Mouse (Mus musculus) G1E (cell line): ENCODE data around the gene Slc27a3. TPM values are rescaled to one million over a fixed set of nuclear protein-coding genes. Genes with fewer than 3 reads are reported as not detected.

Experiments used
- ATAC-seq: 2 replicates; pipeline ENCODE4 v1.8.0; 2016; ENCODE audit warnings: mild to moderate bottlenecking; ENCODE audit not compliant: insufficient number of reproducible peaks, poor library complexity, low FRiP score, severe bottlenecking; ENCODE audit errors: extremely low read depth
- DNase-seq: peaks from one replicate; pipeline ENCODE4 v3.0.0; 2012; ENCODE audit warnings: low spot score
- H3K27me3 ChIP-seq: 2 replicates; pipeline ENCODE4 v1.6.1; 2012; ENCODE audit warnings: mild to moderate bottlenecking, low read length, inconsistent platforms; ENCODE audit not compliant: insufficient read depth
- H3K36me3 ChIP-seq: replicated peaks from 2 replicates; pipeline ENCODE3; 2012; ENCODE audit warnings: mild to moderate bottlenecking, inconsistent platforms
- H3K4me1 ChIP-seq: 2 replicates; pipeline ENCODE4 v1.6.1; 2012; ENCODE audit warnings: low read depth, low read length, inconsistent platforms, mixed read lengths; ENCODE audit not compliant: insufficient read depth
- H3K4me3 ChIP-seq: 2 replicates; pipeline ENCODE4 v1.5.1; 2012; ENCODE audit warnings: low read depth, mild to moderate bottlenecking, inconsistent platforms, low read length, moderate library complexity, mixed read lengths
- H3K9me3 ChIP-seq: replicated peaks from 2 replicates; pipeline ENCODE4 v1.6.1; 2012; ENCODE audit warnings: inconsistent platforms
- CTCF ChIP-seq: IDR thresholded peaks from 2 replicates; pipeline ENCODE4 v1.5.1; 2012; ENCODE audit warnings: low read depth, low read length, inconsistent platforms, mixed read lengths
- GATA1 ChIP-seq: IDR thresholded peaks from 2 replicates; pipeline ENCODE4 v1.6.1; 2012; ENCODE audit warnings: borderline replicate concordance, low read length, inconsistent platforms, mixed read lengths
- GATA2 ChIP-seq: IDR thresholded peaks from 2 replicates; pipeline ENCODE4 v1.6.1; 2012; ENCODE audit warnings: low read depth, low read length, inconsistent platforms, borderline replicate concordance
- POLR2AphosphoS5 ChIP-seq: IDR thresholded peaks from 2 replicates; pipeline ENCODE4 v1.6.1; 2012; ENCODE audit warnings: low read depth, low read length, inconsistent platforms; ENCODE audit not compliant: insufficient replicate concordance
- TAL1 ChIP-seq: conservative IDR thresholded peaks from 2 replicates; pipeline ENCODE4 v1.6.1; 2012; ENCODE audit warnings: low read depth, low read length, inconsistent platforms, mixed read lengths
- polyA plus RNA-seq: library from polyadenylated mRNA; stranded (reverse); fragments of >175 nt; gene quantifications from 2 replicates; pipeline ENCODE4 v1.2.3, GENCODE M21; 2012
- total RNA-seq, 2 experiments: library from RNA; stranded (forward) in 1 of 2; stranded (reverse) in 1 of 2; fragments of 200-1000 nt in 1 of 2; fragments of >200 nt in 1 of 2; fragmentation: Nextera tagmentation in 1 of 2; gene quantifications; 2 replicates each; pipeline ENCODE4 v1.2.3; 2014 to 2017

The Slc27a3 gene
- total and polyA plus RNA-seq, 3 experiments: 1.3 to 2.9 (median 2.7) TPM

GRCm38 (mm10) chr3:90429576-90429975, 39.8 kb upstream of the Slc27a3 start:
- Histone ChIP-seq H3K27me3 (no peaks in the 10 kb centered on the region), H3K9me3 (no peaks in the 10 kb centered on the region), H3K4me3 (no peak overlapping the region), H3K36me3 (peaks cover 48% of the 10 kb centered on the region), H3K4me1 (peaks cover 64% of the 10 kb centered on the region)
- no peak for TF ChIP-seq TAL1
- no peak for TF ChIP-seq GATA2
- TF ChIP-seq CTCF: no peak
- TF ChIP-seq POLR2AphosphoS5: no peak
- TF ChIP-seq GATA1: no peak
- ATAC-seq (no peak), DNase-seq (no peak)

- ATAC-seq: no peak
- H3K36me3 ChIP-seq: peaks cover 60% of the 10 kb centered on the region
- H3K27me3 ChIP-seq: no peaks in the 10 kb centered on the region
- no peak for TF ChIP-seq GATA1
- no peak for TF ChIP-seq GATA2
- no peak for TF ChIP-seq CTCF
- no peak for TF ChIP-seq TAL1
- TF ChIP-seq POLR2AphosphoS5: no peak
- H3K9me3 ChIP-seq: no peaks in the 10 kb centered on the region
- H3K4me1 ChIP-seq: peaks cover 55% of the 10 kb centered on the region
- no peak for DNase-seq
- no peak overlapping the region for H3K4me3 ChIP-seq
Measured at GRCm38 (mm10) chr3:90428186-90428585, 38.4 kb upstream of the Slc27a3 start.

- no peak for ATAC-seq
- Histone ChIP-seq H3K36me3 (peaks cover 66% of the 10 kb centered on the region), H3K9me3 (no peaks in the 10 kb centered on the region), H3K4me1 (peaks cover 51% of the 10 kb centered on the region), H3K4me3 (no peak overlapping the region), H3K27me3 (no peaks in the 10 kb centered on the region)
- TF ChIP-seq GATA2: no peak
- TF ChIP-seq GATA1: no peak
- no peak for TF ChIP-seq CTCF
- no peak for TF ChIP-seq TAL1
- TF ChIP-seq POLR2AphosphoS5: no peak
- DNase-seq: no peak
Measured at GRCm38 (mm10) chr3:90427574-90427973, 37.8 kb upstream of the Slc27a3 start.

DNA sequence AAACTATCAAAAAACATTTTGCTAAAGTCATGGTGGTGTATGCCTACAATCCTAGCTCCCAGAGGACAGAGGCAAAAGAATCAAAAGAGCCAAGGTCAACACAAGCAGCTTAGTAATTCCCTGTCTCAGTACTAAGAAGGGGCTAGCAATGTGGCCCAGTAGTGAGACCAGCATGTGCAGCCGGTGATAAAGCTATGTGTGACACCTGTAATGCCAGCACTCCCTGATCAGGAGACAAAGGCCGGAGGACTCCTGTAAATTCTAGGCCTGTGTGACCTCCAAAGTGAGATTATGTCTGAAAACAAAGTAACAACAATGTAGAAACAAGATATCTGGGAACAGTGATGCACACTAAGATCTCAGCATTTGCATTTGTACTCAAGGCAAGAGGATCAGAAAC, 35.8 kb upstream of the Slc27a3 start:
- DNase-seq (no peak), ATAC-seq (no peak)
- H3K27me3 ChIP-seq: no peaks in the 10 kb centered on the region
- H3K36me3 ChIP-seq: peaks cover 77% of the 10 kb centered on the region
- no peaks in the 10 kb centered on the region for H3K9me3 ChIP-seq
- TF ChIP-seq CTCF (no peak), POLR2AphosphoS5 (no peak), GATA2 (no peak), GATA1 (no peak), TAL1 (no peak)
- H3K4me1 ChIP-seq: peaks cover 34% of the 10 kb centered on the region
- no peak overlapping the region for H3K4me3 ChIP-seq

- TF ChIP-seq GATA1 (no peak), POLR2AphosphoS5 (no peak), TAL1 (no peak), GATA2 (no peak), CTCF (no peak)
- H3K4me1 ChIP-seq: peaks cover 17% of the 10 kb centered on the region
- no peaks in the 10 kb centered on the region for H3K9me3 ChIP-seq
- no peak for ATAC-seq
- H3K36me3 ChIP-seq: peaks cover 81% of the 10 kb centered on the region
- no peaks in the 10 kb centered on the region for H3K27me3 ChIP-seq
- H3K4me3 ChIP-seq: no peak overlapping the region
- DNase-seq: no peak
Measured at GRCm38 (mm10) chr3:90423549-90423948, 33.8 kb upstream of the Slc27a3 start.

GRCm38 (mm10) chr3:90420696-90421095, 31.0 kb upstream of the Slc27a3 start:
- Histone ChIP-seq H3K4me1 (0 out of 2 replicates have a peak, but pooled peaks cover 4% of the 10 kb centered on the region), H3K4me3 (no peak overlapping the region), H3K36me3 (peaks cover 88% of the 10 kb centered on the region), H3K9me3 (no peaks in the 10 kb centered on the region), H3K27me3 (no peaks in the 10 kb centered on the region)
- no peak for TF ChIP-seq GATA2
- no peak for TF ChIP-seq GATA1
- TF ChIP-seq POLR2AphosphoS5: no peak
- no peak for TF ChIP-seq TAL1
- no peak for ATAC-seq
- DNase-seq: no peak

GRCm38 (mm10) chr3:90413011-90413396, 23.3 kb upstream of the Slc27a3 start:
- no peaks in the 10 kb centered on the region for H3K9me3 ChIP-seq
- no peak for TF ChIP-seq POLR2AphosphoS5
- TF ChIP-seq GATA1: no peak
- TF ChIP-seq TAL1: no peak
- TF ChIP-seq CTCF: no peak
- no peak for TF ChIP-seq GATA2
- H3K36me3 ChIP-seq: peaks cover 99% of the 10 kb centered on the region
- no peak overlapping the region for H3K4me3 ChIP-seq
- no peaks in the 10 kb centered on the region for H3K27me3 ChIP-seq
- H3K4me1 ChIP-seq: peaks cover 6% of the 10 kb centered on the region
- no peak for ATAC-seq
- DNase-seq: no peak
